Mouse (Mus musculus) T-helper 2 cell (primary cell): ENCODE measurements around the gene Leo1.

Experiments
- in situ Hi-C: fragments of 300-600 bp; cut with MboI, MseI; formaldehyde crosslinking; loops from one replicate; pipeline ENCODE4 v1.15.1; 2025; ENCODE audit warnings: high pct_unique_total_duplicates

Gene Leo1

GRCm38 (mm10) chr9:75425796-75426391 is 15.4 kb upstream of the Leo1 start:
- in situ Hi-C loops: no loop called here

GRCm38 (mm10) chr9:75427366-75428273 is 13.7 kb upstream of the Leo1 start:
- in situ Hi-C loops: no loop called here

- in situ Hi-C loops: no loop called here
These were observed 13.1 kb upstream of the Leo1 start for GRCm38 (mm10) chr9:75428274-75428600.

GRCm38 (mm10) chr9:75429040-75429439 is 12.3 kb upstream of the Leo1 start:
- in situ Hi-C loops: no loop called here

- in situ Hi-C loops: loop anchor here (5.0 kb wide), 1 partner anchor 67 kb away; no protein-coding TSS in a partner anchor
These were observed 11.7 kb upstream of the Leo1 start for GRCm38 (mm10) chr9:75429657-75430056.

DNA sequence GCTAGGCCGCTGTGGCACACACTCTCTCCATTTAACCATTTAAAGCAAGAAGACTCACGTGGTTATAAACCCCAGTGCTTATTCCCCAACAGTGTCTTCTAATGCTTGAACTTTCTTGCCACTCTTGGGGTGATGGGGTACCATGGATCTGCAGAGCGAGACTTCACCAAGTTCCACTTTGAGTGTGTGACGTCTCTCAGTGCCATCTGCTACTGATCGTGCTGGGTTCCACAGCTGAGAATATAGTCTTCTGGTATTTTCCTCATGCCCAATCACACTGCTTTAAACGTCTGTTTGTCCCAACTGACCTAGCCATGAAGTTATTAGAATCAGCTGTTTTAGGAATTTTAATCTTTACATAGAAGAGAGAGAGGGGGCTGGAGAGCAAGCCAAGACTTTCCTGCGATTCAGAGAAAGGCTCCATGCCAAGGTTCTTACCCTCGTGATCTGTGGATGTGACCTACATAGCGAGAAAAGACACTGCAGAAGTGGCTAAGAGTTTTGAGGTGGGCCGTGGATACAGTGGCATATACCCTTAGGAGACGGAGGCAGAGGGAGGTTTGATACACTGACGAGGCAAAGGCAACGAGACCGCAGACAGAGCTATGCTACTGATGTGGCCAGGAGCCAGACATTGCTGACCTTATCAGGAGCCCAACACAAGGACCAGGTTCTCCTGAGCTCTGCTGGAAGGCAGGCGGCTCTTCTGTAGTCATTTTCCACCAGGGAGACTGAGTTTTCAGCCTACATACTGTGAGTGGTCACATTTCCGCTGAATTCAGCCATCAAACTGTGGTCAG is 10.3 kb upstream of the Leo1 start:
- in situ Hi-C loops: loop anchor here (5.0 kb wide), 1 partner anchor 69 kb away; no protein-coding TSS in a partner anchor

DNA sequence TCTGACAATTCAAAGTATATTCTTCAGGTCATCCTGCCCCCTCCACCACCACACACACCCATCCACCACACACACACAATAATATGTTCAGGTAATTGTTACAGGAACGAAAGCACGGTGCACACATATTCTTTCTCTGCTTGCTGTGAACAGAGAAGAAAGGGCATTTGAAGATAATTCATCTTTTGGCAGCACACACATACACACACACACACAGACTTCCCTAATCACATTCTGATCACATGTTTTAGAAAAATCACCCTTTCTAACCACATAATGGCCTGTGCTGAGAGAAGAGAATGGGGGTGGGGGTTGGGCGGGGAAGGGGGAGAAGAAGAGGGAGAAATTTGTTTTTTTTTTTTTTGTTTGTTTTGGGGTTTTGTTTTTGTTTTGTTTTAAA is 8.6 kb upstream of the Leo1 start:
- in situ Hi-C loops: loop anchor here (5.0 kb wide), 1 partner anchor 70 kb away; no protein-coding TSS in a partner anchor

- in situ Hi-C loops: loop anchor here (5.0 kb wide), 1 partner anchor 72 kb away; no protein-coding TSS in a partner anchor
These were observed 7.0 kb upstream of the Leo1 start for GRCm38 (mm10) chr9:75434172-75434793.

DNA sequence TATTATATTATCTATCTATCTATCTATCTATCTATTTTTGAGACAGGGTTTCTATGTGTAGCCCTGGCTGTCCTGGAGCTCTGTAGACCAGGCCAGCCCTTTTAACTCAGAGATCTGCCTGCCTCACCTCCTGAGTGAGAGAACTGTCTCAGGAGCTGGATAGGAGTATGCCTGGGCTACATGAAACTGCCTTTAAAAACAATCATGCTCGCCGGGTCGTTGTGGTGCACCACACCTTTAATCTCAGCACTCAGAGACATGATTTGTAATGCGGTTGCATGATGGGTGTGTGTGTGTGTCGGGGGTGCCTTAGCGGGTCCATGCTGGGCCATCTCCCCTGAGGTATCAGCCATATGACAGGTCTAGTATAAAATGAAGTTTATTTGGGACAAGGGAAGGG is 6.5 kb upstream of the Leo1 start:
- in situ Hi-C loops: loop anchor here (5.0 kb wide), 1 partner anchor 73 kb away; no protein-coding TSS in a partner anchor

- in situ Hi-C loops: no loop called here
These were observed 6.0 kb upstream of the Leo1 start for GRCm38 (mm10) chr9:75435291-75435690.

- in situ Hi-C loops: no loop called here
These were observed 5.4 kb upstream of the Leo1 start for GRCm38 (mm10) chr9:75435918-75436317.

- in situ Hi-C loops: no loop called here
These were observed 3.5 kb upstream of the Leo1 start for GRCm38 (mm10) chr9:75437653-75438385.

GRCm38 (mm10) chr9:75441691-75442131 is 387 bp downstream of the Leo1 start:
- in situ Hi-C loops: loop anchor here (5.0 to 10.0 kb wide), 2 partner anchors 44 to 387 kb away; no protein-coding TSS in a partner anchor

- in situ Hi-C loops: loop anchor here (5.0 to 10.0 kb wide), 2 partner anchors 48 to 390 kb away; no protein-coding TSS in a partner anchor
These were observed 3.7 kb downstream of the Leo1 start for GRCm38 (mm10) chr9:75444981-75445380.

DNA sequence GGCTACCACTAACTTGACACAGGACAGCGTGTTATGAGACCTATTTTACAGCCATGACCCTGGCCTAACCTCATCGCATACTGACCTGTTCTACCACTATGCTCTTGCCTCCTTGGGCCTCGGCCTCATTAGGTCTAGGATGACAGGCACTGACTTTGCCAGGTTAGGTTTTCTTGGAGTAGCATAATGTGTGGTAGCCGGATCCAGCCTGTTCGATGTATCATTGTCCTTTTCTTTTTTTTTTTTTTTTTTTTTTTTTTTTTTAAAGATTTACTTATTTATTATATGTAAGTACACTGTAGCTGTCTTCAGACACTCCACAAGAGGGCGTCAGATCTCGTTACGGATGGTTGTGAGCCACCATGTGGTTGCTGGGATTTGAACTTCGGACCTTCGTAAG is 5.2 kb downstream of the Leo1 start:
- in situ Hi-C loops: loop anchor here (10.0 kb wide), 1 partner anchor 392 kb away; no protein-coding TSS in a partner anchor

GRCm38 (mm10) chr9:75448021-75448420 is 6.7 kb downstream of the Leo1 start:
- in situ Hi-C loops: loop anchor here (10.0 kb wide), 1 partner anchor 393 kb away; no protein-coding TSS in a partner anchor

- in situ Hi-C loops: no loop called here
These were observed 12.7 kb downstream of the Leo1 start for GRCm38 (mm10) chr9:75453994-75454393.

DNA sequence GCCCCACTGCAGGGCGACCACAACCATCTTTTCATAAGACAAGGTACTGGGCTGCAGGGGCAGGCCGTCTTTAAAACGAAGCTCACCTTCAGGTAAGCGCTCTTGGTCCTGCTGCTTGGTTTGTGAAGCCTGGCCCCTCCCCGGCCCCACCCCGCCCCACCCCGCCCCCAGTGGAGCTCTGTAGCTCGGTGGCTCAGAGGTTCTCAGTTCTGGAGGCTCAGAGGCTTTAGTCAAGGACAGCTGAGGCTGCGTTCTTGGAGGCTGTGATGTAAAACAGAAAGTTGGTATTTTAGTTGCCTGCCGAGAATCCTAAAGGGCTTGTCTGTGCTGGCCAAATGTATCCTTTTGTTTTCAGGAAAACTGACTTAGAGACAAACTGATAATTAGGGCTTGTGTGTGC is 14.4 kb downstream of the Leo1 start:
- in situ Hi-C loops: no loop called here

- in situ Hi-C loops: no loop called here
These were observed 21.8 kb downstream of the Leo1 start for GRCm38 (mm10) chr9:75463050-75463660.

- in situ Hi-C loops: no loop called here
These were observed 24.5 kb downstream of the Leo1 start for GRCm38 (mm10) chr9:75465856-75466255.
